Mouse (Mus musculus) heart, embryonic 13.5 days (tissue): Measurements from ENCODE around the gene Cwc25. TPM values are rescaled to one million over a fixed set of nuclear protein-coding genes. Genes with fewer than 3 reads are reported as not detected.

ENCODE experiments used
- ATAC-seq: fragments of 200-750 bp; cut with Nextera tagmentation; 2 replicates; pipeline ENCODE4 v1.8.0; 2017; ENCODE audit warnings: moderate TSS enrichment; ENCODE audit not compliant: insufficient number of reproducible peaks, low FRiP score, low TSS enrichment; ENCODE audit errors: extremely low read depth
- H3K27ac ChIP-seq: fragments of 300-500 bp; sonication (generic); replicated peaks from 2 replicates; pipeline ENCODE4 v1.5.1; 2015; ENCODE audit warnings: moderate library complexity, mild to moderate bottlenecking, inconsistent platforms
- H3K27me3 ChIP-seq: fragments of 300-500 bp; sonication (generic); replicated peaks from 2 replicates; pipeline ENCODE4 v1.6.1; 2015; ENCODE audit warnings: mild to moderate bottlenecking, inconsistent platforms
- H3K36me3 ChIP-seq: fragments of 300-500 bp; sonication (generic); 2 replicates; pipeline ENCODE4 v1.6.1; 2015; ENCODE audit warnings: mild to moderate bottlenecking, inconsistent platforms
- H3K4me1 ChIP-seq: fragments of 300-500 bp; sonication (generic); 2 replicates; pipeline ENCODE4 v1.6.1; 2015; ENCODE audit warnings: inconsistent platforms
- H3K4me2 ChIP-seq: fragments of 300-500 bp; sonication (generic); 2 replicates; pipeline ENCODE4 v1.6.1; 2015; ENCODE audit warnings: inconsistent platforms, mild to moderate bottlenecking, moderate library complexity
- H3K4me3 ChIP-seq: fragments of 300-500 bp; sonication (generic); 2 replicates; pipeline ENCODE4 v1.5.1; 2015; ENCODE audit warnings: moderate library complexity, mild to moderate bottlenecking, inconsistent platforms
- H3K9ac ChIP-seq: fragments of 300-500 bp; sonication (generic); 2 replicates; pipeline ENCODE4 v1.6.1; 2015; ENCODE audit warnings: inconsistent platforms, mild to moderate bottlenecking, moderate library complexity
- H3K9me3 ChIP-seq: fragments of 300-500 bp; sonication (generic); 2 replicates; pipeline ENCODE4 v1.6.1; 2016; ENCODE audit warnings: inconsistent platforms
- WGBS: fragments of 180-500 bp; shearing (Covaris S2); methylation state at CpG from one replicate; pipeline ENCODE4 v1.1.7; 2015; ENCODE audit warnings: mixed read lengths; 5-methylcytosine and 5-hydroxymethylcytosine counted together
- polyA plus RNA-seq: library from polyadenylated mRNA; unstranded; fragments of >200 nt; fragmentation: Nextera tagmentation; extraction: Ambion mirVana; gene quantifications from 2 replicates; pipeline ENCODE4 v1.2.1, GENCODE M21; 2015

Gene Cwc25
- polyA plus RNA-seq, 1 experiment from 2014 or later: 10.2 TPM

GRCm38 (mm10) chr11:97702393-97702745, 64.0 kb downstream of the Cwc25 start:
- Histone ChIP-seq H3K9ac (peak overlapping the region; percentile 80), H3K36me3 (peaks cover 33% of the 10 kb centered on the region), H3K4me1 (peaks cover 39% of the 10 kb centered on the region), H3K4me2 (peak overlapping the region; percentile 97), H3K27ac (peak overlapping the region; percentile 80), H3K4me3 (peak overlapping the region; percentile 96), H3K27me3 (no peaks in the 10 kb centered on the region), H3K9me3 (no peaks in the 10 kb centered on the region)
- no peak for ATAC-seq
- WGBS: under 1% methylated on average over 24 of the region's 24 CpGs

- H3K27ac ChIP-seq: peak overlapping the region; percentile 33; the same call in 1 of the 2 replicates
- H3K9me3 ChIP-seq: no peaks in the 10 kb centered on the region
- H3K4me1 ChIP-seq: peaks cover 45% of the 10 kb centered on the region
- peak overlapping the region; percentile 96 for H3K4me3 ChIP-seq
- no peaks in the 10 kb centered on the region for H3K27me3 ChIP-seq
- H3K4me2 ChIP-seq: peak overlapping the region; percentile 97
- H3K9ac ChIP-seq: peak overlapping the region; percentile 98
- H3K36me3 ChIP-seq: peaks cover 27% of the 10 kb centered on the region
- ATAC-seq: no peak
- 52% methylated on average over 15 of the region's 15 CpGs for WGBS
Observed at GRCm38 (mm10) chr11:97701581-97702392, 64.6 kb downstream of the Cwc25 start.

GRCm38 (mm10) chr11:97700746-97701580, 65.4 kb downstream of the Cwc25 start:
- Histone ChIP-seq H3K9ac (peak overlapping the region; percentile 98), H3K36me3 (peaks cover 19% of the 10 kb centered on the region), H3K27me3 (no peaks in the 10 kb centered on the region), H3K4me1 (peaks cover 53% of the 10 kb centered on the region), H3K4me3 (peak overlapping the region; percentile 96), H3K4me2 (peak overlapping the region; percentile 97), H3K27ac (peak overlapping the region; percentile 99), H3K9me3 (no peaks in the 10 kb centered on the region)
- ATAC-seq: no peak
- 17% methylated on average over 30 of the region's 30 CpGs for WGBS

GRCm38 (mm10) chr11:97700003-97700745, 66.2 kb downstream of the Cwc25 start, which contains the start of gene Pcgf2:
Gene Pcgf2, minus strand, starts transcription at chr11:97700497.
- peaks cover 11% of the 10 kb centered on the region for H3K36me3 ChIP-seq
- H3K4me3 ChIP-seq: peak within 1 kb of the TSS; percentile 96
- H3K27ac ChIP-seq: peak within 1 kb of the TSS; percentile 99
- peak within 1 kb of the TSS; percentile 97 for H3K4me2 ChIP-seq
- no peak for ATAC-seq
- under 1% methylated on average over 85 of the region's 85 CpGs for WGBS
- no peaks in the 10 kb centered on the region for H3K27me3 ChIP-seq
- H3K9ac ChIP-seq: peak within 1 kb of the TSS; percentile 98
- no peaks in the 10 kb centered on the region for H3K9me3 ChIP-seq
- H3K4me1 ChIP-seq: peaks cover 61% of the 10 kb centered on the region

- Histone ChIP-seq H3K9me3 (no peaks in the 10 kb centered on the region), H3K27me3 (no peaks in the 10 kb centered on the region), H3K27ac (peak overlapping the region; percentile 99), H3K4me2 (peak overlapping the region; percentile 97), H3K4me1 (peaks cover 64% of the 10 kb centered on the region), H3K9ac (peak overlapping the region; percentile 98), H3K4me3 (peak overlapping the region; percentile 96), H3K36me3 (peaks cover 5% of the 10 kb centered on the region; the same call in 1 of the 2 replicates)
- WGBS: 0% methylated on average over 5 of the region's 9 CpGs
- peak; percentile 5; the same call in 1 of the 2 replicates for ATAC-seq
Observed at GRCm38 (mm10) chr11:97699626-97700002, 66.7 kb downstream of the Cwc25 start.

GRCm38 (mm10) chr11:97698741-97699611, 67.4 kb downstream of the Cwc25 start:
- Histone ChIP-seq H3K4me2 (peak overlapping the region; percentile 97), H3K9me3 (no peaks in the 10 kb centered on the region), H3K36me3 (no peaks in the 10 kb centered on the region), H3K9ac (peak overlapping the region; percentile 98), H3K4me1 (peaks cover 64% of the 10 kb centered on the region), H3K27ac (peak overlapping the region; percentile 99), H3K27me3 (no peaks in the 10 kb centered on the region), H3K4me3 (peak overlapping the region; percentile 96)
- no peak; the same call in 1 of the 2 replicates for ATAC-seq
- 0% methylated on average over 52 of the region's 63 CpGs for WGBS

- H3K9ac ChIP-seq: peak overlapping the region; percentile 98
- no peak for ATAC-seq
- H3K9me3 ChIP-seq: no peaks in the 10 kb centered on the region
- peak overlapping the region; percentile 96 for H3K4me3 ChIP-seq
- 3% methylated on average over 14 of the region's 14 CpGs for WGBS
- peaks cover 5% of the 10 kb centered on the region for H3K36me3 ChIP-seq
- H3K27me3 ChIP-seq: no peaks in the 10 kb centered on the region
- peak overlapping the region; percentile 97 for H3K4me2 ChIP-seq
- peak overlapping the region; percentile 99 for H3K27ac ChIP-seq
- H3K4me1 ChIP-seq: peaks cover 61% of the 10 kb centered on the region
Observed at GRCm38 (mm10) chr11:97697891-97698529, 68.3 kb downstream of the Cwc25 start.

- peak overlapping the region; percentile 99 for H3K27ac ChIP-seq
- H3K4me1 ChIP-seq: peaks cover 61% of the 10 kb centered on the region
- WGBS: 49% methylated on average over 11 of the region's 11 CpGs
- H3K4me3 ChIP-seq: peak overlapping the region; percentile 96
- H3K9ac ChIP-seq: peak overlapping the region; percentile 98
- peak overlapping the region; percentile 97 for H3K4me2 ChIP-seq
- no peaks in the 10 kb centered on the region for H3K27me3 ChIP-seq
- peaks cover 11% of the 10 kb centered on the region for H3K36me3 ChIP-seq
- no peaks in the 10 kb centered on the region for H3K9me3 ChIP-seq
- ATAC-seq: no peak
Observed at GRCm38 (mm10) chr11:97697199-97697890, 69.0 kb downstream of the Cwc25 start.

- H3K27ac ChIP-seq: no peak overlapping the region
- H3K4me2 ChIP-seq: peak overlapping the region; percentile 97
- H3K9me3 ChIP-seq: no peaks in the 10 kb centered on the region
- WGBS: 79% methylated on average over 8 of the region's 8 CpGs
- H3K9ac ChIP-seq: no peak overlapping the region
- peaks cover 55% of the 10 kb centered on the region for H3K4me1 ChIP-seq
- no peaks in the 10 kb centered on the region for H3K27me3 ChIP-seq
- H3K36me3 ChIP-seq: peaks cover 18% of the 10 kb centered on the region
- ATAC-seq: no peak
- no peak overlapping the region for H3K4me3 ChIP-seq
Observed at GRCm38 (mm10) chr11:97696669-97697068, 69.7 kb downstream of the Cwc25 start.
